Mouse (Mus musculus) MEL (cell line): ENCODE measurements around the gene Prtn3. TPM values are rescaled to one million over a fixed set of nuclear protein-coding genes. Genes with fewer than 3 reads are reported as not detected.

Experiments used
- DNase-seq: peaks from one replicate; pipeline ENCODE4 v3.0.0; 2011; ENCODE audit warnings: low read depth, low spot score
- H3K27ac ChIP-seq: 2 replicates; pipeline ENCODE4 v1.5.1; 2012; ENCODE audit warnings: low read depth, mild to moderate bottlenecking, control low read depth, low read length, moderate library complexity; ENCODE audit not compliant: control insufficient read depth
- H3K27me3 ChIP-seq, 2 experiments: fragments of 150-350 bp in 1 of 2; sonication (generic) in 1 of 2; 2 replicates each; pipeline ENCODE4 v1.6.1; 2012; ENCODE audit warnings: low read length in 2 of 2, mild to moderate bottlenecking in 2 of 2, improper control_type of control experiment in 1 of 2, moderate library complexity in 1 of 2; ENCODE audit not compliant: insufficient read depth in 2 of 2, control insufficient read depth in 1 of 2
- H3K36me3 ChIP-seq, 2 experiments: 2 replicates each; pipeline ENCODE4 v1.6.1; 2012 to 2014; ENCODE audit warnings: low read length in 2 of 2, improper control_type of control experiment in 1 of 2, inconsistent platforms in 1 of 2, mild to moderate bottlenecking in 1 of 2; ENCODE audit not compliant: insufficient read depth in 2 of 2, control insufficient read depth in 1 of 2
- H3K4me1 ChIP-seq, 2 experiments: fragments of 150-350 bp in 1 of 2; sonication (generic) in 1 of 2; 2 replicates each; pipeline ENCODE4 v1.6.1; 2012; ENCODE audit warnings: low read length in 2 of 2, improper control_type of control experiment in 1 of 2, mild to moderate bottlenecking in 1 of 2; ENCODE audit not compliant: insufficient read depth in 2 of 2, control insufficient read depth in 1 of 2
- H3K4me3 ChIP-seq, 2 experiments: fragments of 150-350 bp in 1 of 2; sonication (generic) in 1 of 2; 2 replicates each; pipeline ENCODE4 v1.5.1; 2012; ENCODE audit warnings: low read depth in 2 of 2, low read length in 2 of 2, mild to moderate bottlenecking in 2 of 2, moderate library complexity in 2 of 2, control low read depth in 1 of 2, improper control_type of control experiment in 1 of 2; ENCODE audit not compliant: control insufficient read depth in 1 of 2, insufficient read depth in 1 of 2
- H3K79me2 ChIP-seq: 2 replicates; pipeline ENCODE4 v1.6.1; 2012; ENCODE audit warnings: mild to moderate bottlenecking, low read length, moderate library complexity; ENCODE audit not compliant: control insufficient read depth, poor library complexity, insufficient read depth
- H3K9ac ChIP-seq: 2 replicates; pipeline ENCODE4 v1.6.1; 2012; ENCODE audit warnings: low read depth, mild to moderate bottlenecking, control low read depth, low read length, moderate library complexity; ENCODE audit not compliant: control insufficient read depth, poor library complexity, severe bottlenecking
- H3K9me3 ChIP-seq: fragments of 150-350 bp; sonication (generic); replicated peaks from 2 replicates; pipeline ENCODE4 v1.6.1; 2012; ENCODE audit warnings: mild to moderate bottlenecking, low read length, improper control_type of control experiment, moderate library complexity; ENCODE audit not compliant: insufficient read depth
- CHD1 ChIP-seq: IDR thresholded peaks from 2 replicates; pipeline ENCODE4 v1.6.1; 2012; ENCODE audit warnings: low read depth, mild to moderate bottlenecking, inconsistent platforms, low read length, improper control_type of control experiment
- CTCF ChIP-seq, 3 experiments: IDR thresholded peaks in 2 of 3; conservative IDR thresholded peaks in 1 of 3; 2 replicates each; pipeline ENCODE4 v1.5.1; 2011 to 2012; ENCODE audit warnings: low read length in 3 of 3, low read depth in 2 of 3, mild to moderate bottlenecking in 2 of 3, improper control_type of control experiment in 1 of 3, inconsistent platforms in 1 of 3, mixed read lengths in 1 of 3, moderate library complexity in 1 of 3; ENCODE audit not compliant: control insufficient read depth in 1 of 3, insufficient read depth in 1 of 3, poor library complexity in 1 of 3, severe bottlenecking in 1 of 3
- E2F4 ChIP-seq: IDR thresholded peaks from 2 replicates; pipeline ENCODE4 v1.6.1; 2011; ENCODE audit warnings: low read depth, low read length, improper control_type of control experiment, borderline replicate concordance
- ELF1 ChIP-seq: IDR thresholded peaks from 2 replicates; pipeline ENCODE4 v1.6.1; 2014; ENCODE audit warnings: low read depth, mild to moderate bottlenecking, inconsistent platforms, low read length, improper control_type of control experiment, moderate library complexity
- HCFC1 ChIP-seq: IDR thresholded peaks from 2 replicates; pipeline ENCODE4 v1.6.1; 2012; ENCODE audit warnings: low read depth, mild to moderate bottlenecking, inconsistent platforms, low read length, improper control_type of control experiment, moderate library complexity
- JUND ChIP-seq: IDR thresholded peaks from 2 replicates; pipeline ENCODE4 v1.6.1; 2011; ENCODE audit warnings: low read depth, mild to moderate bottlenecking, improper control_type of control experiment, low read length
- MAX ChIP-seq: IDR thresholded peaks from 2 replicates; pipeline ENCODE4 v1.6.1; 2011; ENCODE audit warnings: low read length, improper control_type of control experiment
- MAZ ChIP-seq: IDR thresholded peaks from 2 replicates; pipeline ENCODE4 v1.6.1; 2012; ENCODE audit warnings: low read depth, mild to moderate bottlenecking, inconsistent platforms, low read length, improper control_type of control experiment
- MEF2A ChIP-seq: IDR thresholded peaks from 2 replicates; pipeline ENCODE4 v1.6.1; 2014; ENCODE audit warnings: low read depth, mild to moderate bottlenecking, inconsistent platforms, low read length, improper control_type of control experiment; ENCODE audit not compliant: poor library complexity, insufficient replicate concordance, severe bottlenecking; ENCODE audit errors: extremely low read depth
- MXI1 ChIP-seq: IDR thresholded peaks from 2 replicates; pipeline ENCODE4 v1.6.1; 2011; ENCODE audit warnings: mild to moderate bottlenecking, low read depth, low read length, improper control_type of control experiment
- NELFE ChIP-seq: IDR thresholded peaks from 2 replicates; pipeline ENCODE4 v1.6.1; 2011; ENCODE audit warnings: low read depth, low read length, improper control_type of control experiment
- NRF1 ChIP-seq: IDR thresholded peaks from 2 replicates; pipeline ENCODE4 v1.6.1; 2014; ENCODE audit warnings: low read depth, mild to moderate bottlenecking, inconsistent platforms, low read length, improper control_type of control experiment, moderate library complexity; ENCODE audit not compliant: poor library complexity, insufficient read depth, severe bottlenecking
- POLR2A ChIP-seq, 2 experiments: IDR thresholded peaks; 2 replicates each; pipeline ENCODE4 v1.6.1; 2011 to 2012; ENCODE audit warnings: low read length in 2 of 2, mild to moderate bottlenecking in 2 of 2, control low read depth in 1 of 2, improper control_type of control experiment in 1 of 2, low read depth in 1 of 2, moderate library complexity in 1 of 2; ENCODE audit not compliant: control insufficient read depth in 1 of 2, insufficient read depth in 1 of 2, poor library complexity in 1 of 2
- POLR2AphosphoS2 ChIP-seq: IDR thresholded peaks from 2 replicates; pipeline ENCODE4 v1.6.1; 2011; ENCODE audit warnings: low read length, improper control_type of control experiment
- POLR2AphosphoS5 ChIP-seq: IDR thresholded peaks from 2 replicates; pipeline ENCODE4 v1.6.1; 2012; ENCODE audit warnings: low read depth, borderline replicate concordance, mild to moderate bottlenecking, inconsistent platforms, low read length, moderate library complexity, mixed read lengths
- RAD21 ChIP-seq: IDR thresholded peaks from 2 replicates; pipeline ENCODE4 v1.6.1; 2011; ENCODE audit warnings: mild to moderate bottlenecking, low read depth, low read length, improper control_type of control experiment
- RCOR1 ChIP-seq: IDR thresholded peaks from 2 replicates; pipeline ENCODE4 v1.6.1; 2012; ENCODE audit warnings: low read depth, mild to moderate bottlenecking, inconsistent platforms, low read length, improper control_type of control experiment
- SIN3A ChIP-seq: IDR thresholded peaks from 2 replicates; pipeline ENCODE4 v1.6.1; 2012; ENCODE audit warnings: low read length, improper control_type of control experiment, inconsistent platforms
- SMC3 ChIP-seq: IDR thresholded peaks from 2 replicates; pipeline ENCODE4 v1.6.1; 2011; ENCODE audit warnings: low read depth, low read length, improper control_type of control experiment
- TAL1 ChIP-seq: IDR thresholded peaks from 2 replicates; pipeline ENCODE4 v1.6.1; 2012; ENCODE audit warnings: mild to moderate bottlenecking, inconsistent platforms, low read length, moderate library complexity, mixed read lengths
- TBP ChIP-seq: IDR thresholded peaks from 2 replicates; pipeline ENCODE4 v1.8.0; 2011; ENCODE audit warnings: low read depth, low read length, improper control_type of control experiment
- TCF12 ChIP-seq: IDR thresholded peaks from 2 replicates; pipeline ENCODE4 v1.6.1; 2014; ENCODE audit warnings: low read depth, mild to moderate bottlenecking, inconsistent platforms, low read length, improper control_type of control experiment, moderate library complexity
- UBTF ChIP-seq: IDR thresholded peaks from 2 replicates; pipeline ENCODE4 v1.6.1; 2012; ENCODE audit warnings: low read depth, mild to moderate bottlenecking, inconsistent platforms, low read length, improper control_type of control experiment, moderate library complexity, borderline replicate concordance; ENCODE audit not compliant: insufficient read depth
- USF2 ChIP-seq, 2 experiments: IDR thresholded peaks; 2 replicates each; pipeline ENCODE4 v1.6.1; 2011 to 2012; ENCODE audit warnings: improper control_type of control experiment in 2 of 2, low read length in 2 of 2, borderline replicate concordance in 1 of 2, inconsistent platforms in 1 of 2, low read depth in 1 of 2, mild to moderate bottlenecking in 1 of 2; ENCODE audit not compliant: insufficient read depth in 1 of 2
- ZMIZ1 ChIP-seq: IDR thresholded peaks from 2 replicates; pipeline ENCODE4 v1.6.1; 2012; ENCODE audit warnings: low read depth, mild to moderate bottlenecking, inconsistent platforms, low read length, improper control_type of control experiment, moderate library complexity
- ZNF384 ChIP-seq: IDR thresholded peaks from 2 replicates; pipeline ENCODE4 v1.6.1; 2012; ENCODE audit warnings: low read depth, mild to moderate bottlenecking, inconsistent platforms, low read length, improper control_type of control experiment
- polyA plus RNA-seq, 2 experiments: library from polyadenylated mRNA; stranded (reverse) in 1 of 2; unstranded in 1 of 2; fragments of >175 nt in 1 of 2; fragments of >200 nt in 1 of 2; gene quantifications; 2 replicates each; pipeline versions ENCODE4 v1.2.1 to v1.2.4; 2012; ENCODE audit warnings: low replicate concordance in 2 of 2, low read depth in 1 of 2; ENCODE audit not compliant: insufficient read length in 2 of 2, insufficient read depth in 1 of 2, missing spikeins in 1 of 2
- total RNA-seq: library from RNA; depleted of rRNA; stranded (reverse); fragments of 300-350 nt; gene quantifications from 2 replicates; pipeline ENCODE4 v1.2.3, GENCODE M21; 2012

Prtn3 gene
- total and polyA plus RNA-seq, 3 experiments, result 11.2 to 31.5 TPM; not detected in 1

GRCm38 (mm10) chr10:79872862-79873261 is 1.4 kb upstream of the Prtn3 start:
- Histone ChIP-seq H3K4me3 (no peak overlapping the region), H3K4me1 (peaks cover 6 to 16% of the 10 kb centered on the region in 2 experiments; a peak in 3 of 4 replicates), H3K36me3 (peaks cover 0 to 9% of the 10 kb centered on the region in 2 experiments; a peak in 2 of 4 replicates), H3K9me3 (no peaks in the 10 kb centered on the region), H3K27ac (no peak overlapping the region), H3K79me2 (no peaks in the 10 kb centered on the region), H3K27me3 (no peaks in the 10 kb centered on the region), H3K9ac (no peak overlapping the region)
- no peak for DNase-seq
- no peak for TF ChIP-seq POLR2A (IDR thresholded peaks at IDR 0.05; ENCODE audit: control insufficient read depth in 1 of 2, insufficient read depth in 1 of 2, low read depth in 1 of 2, low read length in 2 of 2, poor library complexity in 1 of 2)
- no peak for TF ChIP-seq HCFC1
- TF ChIP-seq CHD1, result no peak
- TF ChIP-seq NRF1, result no peak
- no peak for TF ChIP-seq TAL1
- TF ChIP-seq USF2 (IDR thresholded peaks at IDR 0.05; ENCODE audit: borderline replicate concordance in 1 of 2, insufficient read depth in 1 of 2, low read depth in 1 of 2, low read length in 2 of 2), result no peak
- no peak for TF ChIP-seq NELFE
- TF ChIP-seq SMC3, result no peak
- TF ChIP-seq MEF2A, result no peak
- TF ChIP-seq UBTF, result no peak
- TF ChIP-seq MAX, result no peak
- no peak for TF ChIP-seq E2F4
- TF ChIP-seq TBP, result no peak
- TF ChIP-seq SIN3A, result no peak

- H3K4me1 ChIP-seq, result peaks cover 6 to 16% of the 10 kb centered on the region in 2 experiments; a peak in 3 of 4 replicates
- TF ChIP-seq USF2 (IDR thresholded peaks at IDR 0.05; ENCODE audit: borderline replicate concordance in 1 of 2, insufficient read depth in 1 of 2, low read depth in 1 of 2, low read length in 2 of 2), result no peak
- TF ChIP-seq CTCF (IDR thresholded peaks at IDR 0.05 in 2 of 3, conservative IDR thresholded peaks at IDR 0.05 in 1 of 3; ENCODE audit: control insufficient read depth in 1 of 3, insufficient read depth in 1 of 3, low read depth in 2 of 3, low read length in 3 of 3, poor library complexity in 1 of 3, severe bottlenecking in 1 of 3), result no peak
- TF ChIP-seq JUND, result no peak
- TF ChIP-seq SIN3A, result no peak
- TF ChIP-seq ZMIZ1, result no peak
- no peak for TF ChIP-seq CHD1
- no peak for TF ChIP-seq E2F4
- TF ChIP-seq POLR2AphosphoS2, result no peak
- no peak for TF ChIP-seq RAD21
- TF ChIP-seq MAZ, result no peak
- TF ChIP-seq MXI1, result no peak
- TF ChIP-seq NRF1, result no peak
- no peak for TF ChIP-seq SMC3
- no peak for TF ChIP-seq ELF1
- TF ChIP-seq POLR2AphosphoS5, result no peak
- TF ChIP-seq TCF12, result no peak
- TF ChIP-seq POLR2A (IDR thresholded peaks at IDR 0.05; ENCODE audit: control insufficient read depth in 1 of 2, insufficient read depth in 1 of 2, low read depth in 1 of 2, low read length in 2 of 2, poor library complexity in 1 of 2), result no peak
- TF ChIP-seq RCOR1, result no peak
- TF ChIP-seq ZNF384, result no peak
- H3K9me3 ChIP-seq, result no peaks in the 10 kb centered on the region
- DNase-seq, result no peak
- H3K27me3 ChIP-seq, result no peaks in the 10 kb centered on the region
- H3K36me3 ChIP-seq, result peaks cover 0 to 9% of the 10 kb centered on the region in 2 experiments; a peak in 2 of 4 replicates
- H3K4me3 ChIP-seq, result no peak overlapping the region
- no peaks in the 10 kb centered on the region for H3K79me2 ChIP-seq
- no peak overlapping the region for H3K9ac ChIP-seq
- H3K27ac ChIP-seq, result no peak overlapping the region
Measured at GRCm38 (mm10) chr10:79873313-79873712, 963 bp upstream of the Prtn3 start.
